Mouse (Mus musculus) cerebellum, adult 2 months (tissue): ENCODE data around the gene Adamtsl1. TPM values are rescaled to one million over a fixed set of nuclear protein-coding genes. Genes with fewer than 3 reads are reported as not detected.

Experiments
- DNase-seq, 2 experiments: peaks; one replicate each; pipeline ENCODE4 v3.0.0; 2021
- H3K27ac ChIP-seq: fragments of 200-500 bp; 2 replicates; pipeline ENCODE4 v1.5.1; 2012; ENCODE audit warnings: low read length, control low read depth, inconsistent platforms; ENCODE audit not compliant: insufficient read depth
- H3K27me3 ChIP-seq: fragments of 200-500 bp; 2 replicates; pipeline ENCODE4 v1.6.1; 2012; ENCODE audit warnings: inconsistent platforms, mild to moderate bottlenecking, low read length, moderate library complexity; ENCODE audit not compliant: control insufficient read depth, insufficient read depth
- H3K4me1 ChIP-seq: fragments of 200-500 bp; 2 replicates; pipeline ENCODE4 v1.6.1; 2011; ENCODE audit warnings: low read length; ENCODE audit not compliant: control insufficient read depth, insufficient read depth
- H3K4me3 ChIP-seq: fragments of 200-500 bp; replicated peaks from 2 replicates; pipeline ENCODE3; 2011; ENCODE audit warnings: mild to moderate bottlenecking, low read depth, low read length, control low read depth; ENCODE audit not compliant: insufficient read depth
- CTCF ChIP-seq: fragments of 200-500 bp; IDR thresholded peaks from 2 replicates; pipeline ENCODE4 v1.5.1; 2011; ENCODE audit warnings: low read depth, mild to moderate bottlenecking, control low read depth, low read length, moderate library complexity, borderline replicate concordance; ENCODE audit not compliant: insufficient read depth
- POLR2A ChIP-seq: fragments of 200-500 bp; IDR thresholded peaks from 2 replicates; pipeline ENCODE4 v1.6.1; 2011; ENCODE audit warnings: low read length, control low read depth, borderline replicate concordance; ENCODE audit not compliant: insufficient read depth
- WGBS: fragments of 180-500 bp; shearing (Covaris S2); methylation state at CpG from one replicate; pipeline ENCODE4 v1.1.7; 2018; 5-methylcytosine and 5-hydroxymethylcytosine counted together
- polyA plus RNA-seq: library from polyadenylated mRNA; depleted of rRNA; stranded (reverse); fragments of >200 nt; gene quantifications from 2 replicates; pipeline ENCODE4 v1.2.3, GENCODE M21; 2012

The Adamtsl1 gene
- polyA plus RNA-seq, 1 experiment, result 3.3 TPM

DNA sequence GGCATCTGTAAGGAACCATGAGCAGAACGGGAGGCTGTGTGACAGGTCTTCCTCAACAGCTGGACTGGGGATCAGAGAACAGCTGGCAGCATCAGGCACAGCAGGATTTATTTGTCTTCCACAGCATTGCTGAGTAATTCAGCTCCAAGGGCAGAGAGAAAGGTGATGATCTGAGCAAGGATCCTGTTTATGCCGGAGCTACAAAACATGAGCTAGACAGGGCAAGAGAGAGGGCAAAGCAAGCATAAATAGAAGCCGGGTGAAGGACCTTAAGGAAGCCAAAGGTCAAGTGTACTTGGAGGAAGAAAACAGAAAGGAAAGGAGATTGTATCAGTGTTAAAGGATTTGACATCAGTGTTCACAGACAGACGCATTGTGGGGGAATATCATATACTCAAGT lies 158.3 kb downstream of the Adamtsl1 start:
- TF ChIP-seq CTCF (no peak), POLR2A (no peak)
- no peaks in the 10 kb centered on the region for H3K27me3 ChIP-seq
- DNase-seq, result no peak
- no peak overlapping the region for H3K27ac ChIP-seq
- H3K4me3 ChIP-seq, result no peak overlapping the region
- H3K4me1 ChIP-seq, result no peaks in the 10 kb centered on the region
- 80% methylated on average over 4 of the region's 4 CpGs for WGBS

DNA sequence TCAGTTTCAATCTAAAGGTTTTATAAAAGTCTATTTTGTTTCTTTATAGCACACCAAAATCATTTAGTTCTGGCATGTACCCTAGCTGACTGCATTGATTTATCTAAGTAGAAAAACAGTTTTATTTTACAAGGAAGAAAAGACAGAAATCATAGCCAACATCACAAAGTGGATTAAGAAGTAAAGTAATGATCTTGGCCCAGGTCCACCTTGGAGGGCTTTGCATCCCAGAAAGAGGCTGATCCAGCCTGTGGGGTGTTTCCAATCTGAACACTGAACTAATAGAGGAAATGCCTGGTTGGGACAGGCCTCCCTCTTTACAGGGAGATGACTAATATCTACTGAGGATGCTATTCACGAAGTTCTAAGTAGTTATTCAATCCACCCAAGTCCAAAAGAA lies 163.6 kb downstream of the Adamtsl1 start:
- Histone ChIP-seq H3K27me3 (no peaks in the 10 kb centered on the region), H3K27ac (no peak overlapping the region), H3K4me3 (no peak overlapping the region), H3K4me1 (no peaks in the 10 kb centered on the region)
- 47% methylated on average over 1 of the region's 1 CpGs for WGBS
- TF ChIP-seq POLR2A (no peak), CTCF (no peak)
- no peak for DNase-seq

DNA sequence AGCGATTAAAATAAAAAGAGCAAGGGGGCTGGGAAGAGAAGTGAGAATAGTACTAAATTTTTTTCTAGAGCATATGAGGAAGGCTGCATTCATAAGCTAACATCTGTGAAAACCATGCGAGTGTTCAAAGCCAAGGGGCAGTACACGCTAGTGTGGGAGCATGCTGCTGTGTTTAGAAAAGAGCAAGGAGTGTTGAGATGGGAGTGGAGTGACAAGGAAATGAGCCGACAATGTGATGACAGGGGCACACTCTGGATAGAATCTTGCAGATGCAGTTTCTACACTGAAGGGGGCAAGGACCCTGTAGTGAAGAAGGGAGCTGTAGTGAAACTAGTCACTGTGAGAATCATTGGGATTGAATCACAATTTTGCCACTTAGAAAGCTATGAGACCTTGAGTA lies 172.2 kb downstream of the Adamtsl1 start:
- Histone ChIP-seq H3K27me3 (no peaks in the 10 kb centered on the region), H3K4me3 (no peak overlapping the region), H3K4me1 (no peaks in the 10 kb centered on the region), H3K27ac (no peak overlapping the region)
- no peak for DNase-seq
- WGBS, result 84% methylated on average over 4 of the region's 4 CpGs
- no peak for TF ChIP-seq POLR2A
- TF ChIP-seq CTCF, result no peak

DNA sequence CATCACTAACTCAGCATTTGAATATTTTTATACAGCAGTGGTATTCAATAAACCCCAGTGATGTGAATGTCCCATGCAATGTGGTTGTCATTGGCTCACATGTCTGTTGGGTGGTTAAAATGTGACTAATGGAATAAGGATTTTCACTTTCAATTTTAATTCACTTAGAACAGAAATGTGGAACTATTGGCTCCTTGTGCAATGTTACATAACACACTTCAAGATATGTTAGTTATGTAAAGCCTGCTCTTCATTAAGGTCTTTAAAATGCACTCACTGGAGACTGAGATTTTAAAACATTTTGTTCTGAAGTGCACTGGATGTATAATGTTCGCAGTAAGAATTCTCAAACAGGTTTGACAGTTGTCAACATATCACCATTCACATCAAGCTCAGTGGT lies 181.3 kb downstream of the Adamtsl1 start:
- Histone ChIP-seq H3K27ac (no peak overlapping the region), H3K27me3 (no peaks in the 10 kb centered on the region), H3K4me1 (no peaks in the 10 kb centered on the region), H3K4me3 (no peak overlapping the region)
- no peak for TF ChIP-seq POLR2A
- no peak for TF ChIP-seq CTCF
- DNase-seq, result no peak
- 89% methylated on average over 1 of the region's 1 CpGs for WGBS

DNA sequence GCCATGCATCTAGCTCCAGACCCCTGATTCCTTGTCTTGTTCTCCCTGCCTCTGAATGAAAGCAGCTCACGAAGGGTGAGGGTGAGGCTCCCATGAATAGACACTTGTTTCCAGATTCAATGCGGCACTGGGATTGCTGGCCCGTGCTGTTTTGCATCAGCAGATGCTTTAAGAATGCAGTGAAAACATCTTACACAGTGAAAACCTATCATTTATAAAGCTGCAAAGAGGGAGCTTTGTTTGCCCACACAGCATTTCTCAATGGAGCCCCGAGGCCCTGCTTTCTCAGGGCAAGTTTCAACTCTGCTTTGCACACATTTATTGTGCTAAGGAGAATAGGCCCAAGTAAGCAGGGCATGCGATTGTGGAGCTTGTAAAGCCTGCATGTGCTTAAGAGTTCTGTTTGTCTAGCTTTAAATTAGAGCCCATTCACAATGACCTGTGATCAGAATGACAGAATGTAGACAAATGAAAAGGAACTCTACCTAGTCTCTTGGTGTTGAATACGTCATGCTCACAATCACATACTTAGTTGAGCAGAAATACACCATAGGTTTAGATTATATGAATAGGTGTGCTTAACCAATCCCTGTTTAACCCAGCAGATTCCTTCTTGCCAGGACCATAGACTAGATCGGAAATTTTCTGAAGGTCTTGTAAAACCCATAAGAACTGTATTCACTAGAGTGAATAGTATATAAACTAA lies 193.5 kb downstream of the Adamtsl1 start:
- Histone ChIP-seq H3K4me1 (no peaks in the 10 kb centered on the region), H3K4me3 (no peak overlapping the region), H3K27me3 (no peaks in the 10 kb centered on the region), H3K27ac (no peak overlapping the region)
- no peak for DNase-seq
- TF ChIP-seq CTCF (no peak), POLR2A (no peak)
- WGBS, result 66% methylated on average over 7 of the region's 7 CpGs

DNA sequence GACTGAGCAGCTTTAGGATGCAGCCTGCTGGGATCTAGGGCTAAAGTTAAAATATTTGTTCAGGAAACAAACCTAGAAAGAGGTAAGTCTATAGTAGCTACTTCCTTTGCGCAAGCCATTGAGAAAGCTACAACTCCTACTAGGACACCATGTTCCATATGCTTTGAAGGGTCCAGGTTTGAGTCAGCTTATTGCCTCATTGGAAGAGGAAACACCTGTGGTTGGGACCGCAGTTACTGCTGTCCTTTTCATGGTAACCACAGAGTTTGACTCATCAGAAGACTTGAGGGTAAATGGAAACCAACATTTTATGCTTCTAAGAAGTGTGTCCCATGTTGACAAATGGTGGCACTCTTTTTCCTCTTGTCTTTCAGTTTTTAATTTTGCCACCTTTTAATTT lies 195.7 kb downstream of the Adamtsl1 start:
- Histone ChIP-seq H3K27ac (no peak overlapping the region), H3K4me3 (no peak overlapping the region), H3K27me3 (no peaks in the 10 kb centered on the region), H3K4me1 (no peaks in the 10 kb centered on the region)
- 95% methylated on average over 2 of the region's 2 CpGs for WGBS
- no peak for DNase-seq
- TF ChIP-seq POLR2A (no peak), CTCF (no peak)

DNA sequence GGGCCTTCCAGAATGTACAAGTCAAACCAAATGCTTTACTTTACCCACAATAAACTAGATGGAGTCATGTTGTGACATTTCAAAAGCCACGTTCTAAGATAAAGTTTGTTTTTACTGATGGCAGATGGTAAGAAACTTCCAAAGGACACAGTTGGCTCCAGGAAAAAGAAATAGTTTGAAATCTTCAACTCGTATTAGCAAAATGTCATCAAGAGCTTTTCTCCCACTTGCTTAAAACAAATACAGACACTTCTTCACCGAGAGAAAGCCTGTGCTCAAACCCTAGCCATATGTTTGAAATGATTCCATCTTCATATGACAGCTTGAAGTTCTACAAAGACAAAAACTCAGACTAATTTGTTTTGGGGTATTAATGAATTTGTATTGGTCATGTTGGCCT lies 211.0 kb downstream of the Adamtsl1 start:
- 49% methylated on average over 3 of the region's 3 CpGs for WGBS
- H3K27ac ChIP-seq, result no peak overlapping the region
- TF ChIP-seq CTCF (no peak), POLR2A (no peak)
- peaks cover 4% of the 10 kb centered on the region for H3K4me1 ChIP-seq
- no peak overlapping the region for H3K4me3 ChIP-seq
- no peaks in the 10 kb centered on the region for H3K27me3 ChIP-seq
- DNase-seq, result no peak

DNA sequence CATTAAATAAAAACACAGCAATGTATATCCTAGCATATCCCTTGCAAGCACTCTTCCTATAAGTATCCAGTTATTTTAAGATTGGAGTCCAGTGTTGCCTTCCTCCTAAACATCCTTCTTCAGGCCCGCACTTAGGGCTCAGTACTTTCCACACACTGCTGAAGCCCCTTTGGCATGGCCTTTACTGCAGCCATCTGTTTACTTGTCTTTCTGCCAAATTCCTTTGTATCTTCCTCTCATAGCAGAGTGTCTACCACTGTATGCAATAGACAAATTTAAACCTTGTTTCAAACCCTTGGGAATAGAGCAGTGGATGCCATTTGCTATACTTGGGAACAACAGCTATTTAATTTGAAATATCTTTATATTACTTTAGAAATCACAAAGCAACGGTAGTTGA lies 213.8 kb downstream of the Adamtsl1 start:
- H3K4me1 ChIP-seq, result peaks cover 4% of the 10 kb centered on the region
- WGBS, result 10% methylated on average over 2 of the region's 2 CpGs
- H3K27me3 ChIP-seq, result no peaks in the 10 kb centered on the region
- no peak overlapping the region for H3K27ac ChIP-seq
- DNase-seq, result peak; percentile 33 to 82
- TF ChIP-seq POLR2A (no peak), CTCF (no peak)
- no peak overlapping the region for H3K4me3 ChIP-seq
